Mouse (Mus musculus) heart, embryonic 12.5 days (tissue): ENCODE measurements around the gene Eif2s2. TPM values are rescaled to one million over a fixed set of nuclear protein-coding genes. Genes with fewer than 3 reads are reported as not detected.
A peak's percentile ranks its signal among the peaks of the same experiment; 100 is the strongest.

ENCODE experiments used
- ATAC-seq: fragments of 200-750 bp; cut with Nextera tagmentation; 2 replicates; pipeline ENCODE4 v1.8.0; 2017; ENCODE audit warnings: moderate TSS enrichment, moderate library complexity; ENCODE audit not compliant: insufficient number of reproducible peaks, low FRiP score
- H3K27ac ChIP-seq: fragments of 300-500 bp; sonication (generic); 2 replicates; pipeline ENCODE4 v1.5.1; 2016; ENCODE audit warnings: mild to moderate bottlenecking, moderate library complexity; ENCODE audit not compliant: poor library complexity, severe bottlenecking
- H3K27me3 ChIP-seq: fragments of 300-500 bp; sonication (generic); replicated peaks from 2 replicates; pipeline ENCODE4 v1.6.1; 2016; ENCODE audit warnings: mild to moderate bottlenecking, moderate library complexity
- H3K36me3 ChIP-seq: fragments of 300-500 bp; sonication (generic); 2 replicates; pipeline ENCODE4 v1.6.1; 2016; ENCODE audit warnings: mild to moderate bottlenecking, moderate library complexity
- H3K4me1 ChIP-seq: fragments of 300-500 bp; sonication (generic); replicated peaks from 2 replicates; pipeline ENCODE4 v1.6.1; 2016; ENCODE audit warnings: mild to moderate bottlenecking
- H3K4me2 ChIP-seq: fragments of 300-500 bp; sonication (generic); 2 replicates; pipeline ENCODE4 v1.6.1; 2016; ENCODE audit warnings: mild to moderate bottlenecking, moderate library complexity
- H3K4me3 ChIP-seq: fragments of 300-500 bp; sonication (generic); 2 replicates; pipeline ENCODE4 v1.5.1; 2016; ENCODE audit warnings: mild to moderate bottlenecking
- H3K9ac ChIP-seq: fragments of 300-500 bp; sonication (generic); 2 replicates; pipeline ENCODE4 v1.6.1; 2016; ENCODE audit warnings: mild to moderate bottlenecking, moderate library complexity
- H3K9me3 ChIP-seq: fragments of 300-500 bp; sonication (generic); replicated peaks from 2 replicates; pipeline ENCODE4 v1.6.1; 2016; ENCODE audit warnings: mild to moderate bottlenecking, moderate library complexity
- WGBS: fragments of 180-500 bp; shearing (Covaris S2); methylation state at CpG from one replicate; pipeline ENCODE4 v1.1.7; 2016; 5-methylcytosine and 5-hydroxymethylcytosine counted together
- polyA plus RNA-seq: library from polyadenylated mRNA; unstranded; fragments of >200 nt; fragmentation: Nextera tagmentation; extraction: Ambion mirVana; gene quantifications from 2 replicates; pipeline ENCODE4 v1.2.1, GENCODE M21; 2016

Gene Eif2s2
- polyA plus RNA-seq, 1 experiment from 2014 or later, result 79.6 TPM

GRCm38 (mm10) chr2:154893045-154893385 is 280 bp upstream of the Eif2s2 start:
- H3K9ac ChIP-seq, result peak overlapping the region; percentile 57
- H3K4me3 ChIP-seq, result peak overlapping the region; percentile 94
- H3K27ac ChIP-seq, result no peak overlapping the region
- WGBS, result 9% methylated on average over 12 of the region's 12 CpGs
- peaks cover 1% of the 10 kb centered on the region for H3K36me3 ChIP-seq
- H3K27me3 ChIP-seq, result no peaks in the 10 kb centered on the region
- ATAC-seq, result no peak
- peaks cover 10% of the 10 kb centered on the region for H3K4me1 ChIP-seq
- peak overlapping the region; percentile 82 for H3K4me2 ChIP-seq
- H3K9me3 ChIP-seq, result no peaks in the 10 kb centered on the region

GRCm38 (mm10) chr2:154891585-154891984 is 1.1 kb downstream of the Eif2s2 start:
- peaks cover 10% of the 10 kb centered on the region for H3K4me1 ChIP-seq
- H3K4me3 ChIP-seq, result peak overlapping the region; percentile 94
- H3K27me3 ChIP-seq, result no peaks in the 10 kb centered on the region
- H3K4me2 ChIP-seq, result peak overlapping the region; percentile 82
- H3K9ac ChIP-seq, result peak overlapping the region; percentile 93
- 14% methylated on average over 2 of the region's 2 CpGs for WGBS
- H3K27ac ChIP-seq, result no peak overlapping the region
- H3K9me3 ChIP-seq, result no peaks in the 10 kb centered on the region
- peaks cover 11% of the 10 kb centered on the region for H3K36me3 ChIP-seq
- ATAC-seq, result no peak

GRCm38 (mm10) chr2:154876621-154877020 is 16.1 kb downstream of the Eif2s2 start:
- H3K27me3 ChIP-seq, result no peaks in the 10 kb centered on the region
- ATAC-seq, result no peak
- WGBS, result 92% methylated on average over 2 of the region's 2 CpGs
- H3K9ac ChIP-seq, result no peak overlapping the region
- H3K27ac ChIP-seq, result no peak overlapping the region
- no peaks in the 10 kb centered on the region for H3K4me1 ChIP-seq
- peaks cover 60% of the 10 kb centered on the region for H3K36me3 ChIP-seq
- H3K9me3 ChIP-seq, result no peaks in the 10 kb centered on the region
- H3K4me3 ChIP-seq, result no peak overlapping the region
- H3K4me2 ChIP-seq, result no peak overlapping the region

- H3K4me3 ChIP-seq, result no peak overlapping the region
- H3K27me3 ChIP-seq, result no peaks in the 10 kb centered on the region
- ATAC-seq, result no peak
- H3K36me3 ChIP-seq, result peaks cover 78% of the 10 kb centered on the region
- no peak overlapping the region for H3K9ac ChIP-seq
- no peak overlapping the region for H3K27ac ChIP-seq
- H3K4me1 ChIP-seq, result no peaks in the 10 kb centered on the region
- H3K9me3 ChIP-seq, result no peaks in the 10 kb centered on the region
- no peak overlapping the region for H3K4me2 ChIP-seq
Measured at GRCm38 (mm10) chr2:154869954-154870641, 22.6 kb downstream of the Eif2s2 start.

GRCm38 (mm10) chr2:154868106-154868505 is 24.6 kb downstream of the Eif2s2 start:
- H3K27me3 ChIP-seq, result no peaks in the 10 kb centered on the region
- no peaks in the 10 kb centered on the region for H3K4me1 ChIP-seq
- peaks cover 84% of the 10 kb centered on the region for H3K36me3 ChIP-seq
- ATAC-seq, result no peak
- H3K27ac ChIP-seq, result no peak overlapping the region
- no peaks in the 10 kb centered on the region for H3K9me3 ChIP-seq
- no peak overlapping the region for H3K4me2 ChIP-seq
- 98% methylated on average over 1 of the region's 1 CpGs for WGBS
- no peak overlapping the region for H3K9ac ChIP-seq
- no peak overlapping the region for H3K4me3 ChIP-seq

GRCm38 (mm10) chr2:154865696-154866095 is 27.0 kb downstream of the Eif2s2 start:
- Histone ChIP-seq H3K9ac (no peak overlapping the region), H3K9me3 (no peaks in the 10 kb centered on the region), H3K27me3 (no peaks in the 10 kb centered on the region), H3K27ac (no peak overlapping the region), H3K36me3 (peaks cover 90% of the 10 kb centered on the region), H3K4me3 (no peak overlapping the region), H3K4me1 (no peaks in the 10 kb centered on the region), H3K4me2 (no peak overlapping the region)
- no peak for ATAC-seq
- WGBS, result 82% methylated on average over 3 of the region's 3 CpGs

GRCm38 (mm10) chr2:154863672-154864071 is 29.1 kb downstream of the Eif2s2 start:
- 90% methylated on average over 13 of the region's 13 CpGs for WGBS
- Histone ChIP-seq H3K36me3 (peaks cover 90% of the 10 kb centered on the region), H3K27ac (no peak overlapping the region), H3K27me3 (no peaks in the 10 kb centered on the region), H3K9me3 (no peaks in the 10 kb centered on the region), H3K9ac (no peak overlapping the region), H3K4me3 (no peak overlapping the region), H3K4me1 (no peaks in the 10 kb centered on the region), H3K4me2 (no peak overlapping the region)
- ATAC-seq, result no peak

GRCm38 (mm10) chr2:154855383-154855782 is 37.4 kb downstream of the Eif2s2 start:
- H3K9me3 ChIP-seq, result no peaks in the 10 kb centered on the region
- H3K36me3 ChIP-seq, result peaks cover 37% of the 10 kb centered on the region
- peaks cover 6% of the 10 kb centered on the region for H3K4me1 ChIP-seq
- H3K4me2 ChIP-seq, result no peak overlapping the region
- H3K27ac ChIP-seq, result no peak overlapping the region
- no peak for ATAC-seq
- H3K4me3 ChIP-seq, result no peak overlapping the region
- H3K9ac ChIP-seq, result no peak overlapping the region
- 96% methylated on average over 1 of the region's 1 CpGs for WGBS
- H3K27me3 ChIP-seq, result no peaks in the 10 kb centered on the region

GRCm38 (mm10) chr2:154848086-154848485 is 44.6 kb downstream of the Eif2s2 start:
- no peak overlapping the region for H3K27ac ChIP-seq
- no peaks in the 10 kb centered on the region for H3K9me3 ChIP-seq
- no peak overlapping the region for H3K4me3 ChIP-seq
- H3K4me2 ChIP-seq, result no peak overlapping the region
- H3K9ac ChIP-seq, result no peak overlapping the region
- H3K4me1 ChIP-seq, result 0 out of 2 replicates have a peak, but pooled peaks cover 7% of the 10 kb centered on the region
- H3K36me3 ChIP-seq, result peaks cover 29% of the 10 kb centered on the region
- H3K27me3 ChIP-seq, result no peaks in the 10 kb centered on the region
- ATAC-seq, result no peak

DNA sequence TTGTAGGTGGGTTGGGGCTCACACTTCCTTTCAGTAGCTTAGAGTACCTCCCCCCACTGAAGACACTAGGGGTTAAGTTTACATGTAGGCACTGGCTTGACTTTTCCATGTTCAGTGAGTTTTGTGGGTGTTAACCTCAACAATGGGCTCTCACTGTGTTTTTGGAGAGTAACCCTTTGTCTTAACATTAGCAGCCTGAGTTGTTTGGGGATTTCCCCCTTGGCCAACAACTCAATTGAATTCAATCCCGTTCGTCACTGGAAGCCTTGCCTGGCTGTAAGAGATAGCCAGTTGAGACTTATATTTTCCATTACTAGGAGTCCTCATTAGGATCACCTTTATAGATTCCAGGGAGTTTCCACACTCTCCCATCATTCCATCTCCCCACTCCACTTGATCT is 56.2 kb downstream of the Eif2s2 start:
- WGBS, result 83% methylated on average over 2 of the region's 2 CpGs
- Histone ChIP-seq H3K27ac (no peak overlapping the region), H3K4me2 (no peak overlapping the region), H3K9me3 (no peaks in the 10 kb centered on the region), H3K27me3 (no peaks in the 10 kb centered on the region), H3K4me3 (no peak overlapping the region), H3K36me3 (peaks cover 3% of the 10 kb centered on the region; the same call in 1 of the 2 replicates), H3K9ac (no peak overlapping the region), H3K4me1 (peaks cover 18% of the 10 kb centered on the region)
- ATAC-seq, result no peak

DNA sequence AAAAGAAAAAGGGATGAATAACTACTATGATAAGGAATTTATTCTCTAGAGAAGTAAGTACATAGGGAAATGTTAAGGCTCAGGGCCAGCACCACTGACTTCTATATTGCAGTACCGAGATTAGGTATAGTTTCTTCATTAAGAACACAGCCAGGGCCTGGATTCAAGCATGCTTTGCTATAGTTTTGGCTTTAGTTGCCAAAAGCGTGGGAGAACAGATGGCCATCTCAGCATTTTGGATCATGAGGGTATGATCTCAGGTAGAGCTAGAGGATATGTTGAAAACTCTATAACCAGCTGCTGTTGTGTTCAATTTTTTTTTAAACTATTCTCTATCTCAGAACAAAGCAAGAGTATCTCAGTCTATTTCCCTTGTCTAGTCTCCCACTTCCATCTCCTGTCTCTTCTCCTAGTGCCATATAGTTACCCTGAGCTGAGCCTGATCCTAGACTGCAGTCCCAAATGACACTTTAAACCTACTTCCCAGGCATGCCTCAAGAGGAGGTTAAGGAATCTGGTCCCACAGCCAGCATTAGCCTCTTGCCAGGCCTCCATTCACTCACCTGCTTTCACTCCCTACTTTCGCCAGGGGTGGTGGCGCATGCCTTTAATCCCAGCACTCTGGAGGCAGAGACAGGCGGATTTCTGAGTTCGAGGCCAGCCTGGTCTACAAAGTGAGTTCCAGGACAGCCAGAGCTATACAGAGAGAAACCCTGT is 58.4 kb downstream of the Eif2s2 start:
- no peak overlapping the region for H3K4me3 ChIP-seq
- no peak overlapping the region for H3K27ac ChIP-seq
- H3K4me2 ChIP-seq, result no peak overlapping the region
- no peaks in the 10 kb centered on the region for H3K27me3 ChIP-seq
- H3K36me3 ChIP-seq, result peaks cover 3% of the 10 kb centered on the region; the same call in 1 of the 2 replicates
- ATAC-seq, result no peak
- peaks cover 25% of the 10 kb centered on the region for H3K4me1 ChIP-seq
- 92% methylated on average over 6 of the region's 6 CpGs for WGBS
- H3K9ac ChIP-seq, result no peak overlapping the region
- no peaks in the 10 kb centered on the region for H3K9me3 ChIP-seq
